Mouse (Mus musculus) bone marrow, adult 2 months (tissue): Measurements from ENCODE around the gene Ctdsp2. TPM values are rescaled to one million over a fixed set of nuclear protein-coding genes. Genes with fewer than 3 reads are reported as not detected.

ENCODE experiments used
- H3K27ac ChIP-seq: fragments of 200-500 bp; 2 replicates; pipeline ENCODE4 v1.5.1; 2012; ENCODE audit warnings: low read depth, mild to moderate bottlenecking, control low read depth, inconsistent platforms, low read length; ENCODE audit not compliant: control insufficient read depth, poor library complexity, insufficient read depth
- H3K4me1 ChIP-seq: fragments of 200-500 bp; 2 replicates; pipeline ENCODE4 v1.6.1; 2011; ENCODE audit warnings: low read length; ENCODE audit not compliant: control insufficient read depth, insufficient read depth
- H3K4me3 ChIP-seq: fragments of 200-500 bp; replicated peaks from 2 replicates; pipeline ENCODE3; 2011; ENCODE audit warnings: mild to moderate bottlenecking, low read depth, low read length, control low read depth; ENCODE audit not compliant: control insufficient read depth
- CTCF ChIP-seq: fragments of 200-500 bp; IDR thresholded peaks from 2 replicates; pipeline ENCODE4 v1.5.1; 2011; ENCODE audit warnings: low read length, control low read depth; ENCODE audit not compliant: control insufficient read depth, insufficient read depth
- POLR2A ChIP-seq: fragments of 200-500 bp; IDR thresholded peaks from 2 replicates; pipeline ENCODE4 v1.6.1; 2011; ENCODE audit warnings: low read depth, mild to moderate bottlenecking, control low read depth, low read length, borderline replicate concordance; ENCODE audit not compliant: control insufficient read depth
- WGBS: fragments of 180-500 bp; shearing (Covaris S2); methylation state at CpG from one replicate; pipeline ENCODE4 v1.1.7; 2018; 5-methylcytosine and 5-hydroxymethylcytosine counted together
- polyA plus RNA-seq: library from polyadenylated mRNA; stranded (reverse); fragments of >200 nt; gene quantifications from 2 replicates; pipeline ENCODE4 v1.2.4, GENCODE M21; 2011; ENCODE audit warnings: low replicate concordance; ENCODE audit not compliant: missing spikeins, insufficient read depth, insufficient read length

Ctdsp2 gene
- polyA plus RNA-seq: 31.5 and 43.9 TPM in 2 replicates

GRCm38 (mm10) chr10:126978277-126978994, at the start of gene Ctdsp2:
Gene Ctdsp2, plus strand, starts transcription at chr10:126978717.
- H3K4me1 ChIP-seq: peaks cover 3% of the 10 kb centered on the region
- H3K4me3 ChIP-seq: peak within 1 kb of the TSS; percentile 75
- under 1% methylated on average over 56 of the region's 56 CpGs for WGBS
- H3K27ac ChIP-seq: peak within 1 kb of the TSS; percentile 90
- TF ChIP-seq POLR2A (no peak), CTCF (no peak)

GRCm38 (mm10) chr10:126928819-126929206, 49.7 kb upstream of the Ctdsp2 start:
- 47% methylated on average over 12 of the region's 12 CpGs for WGBS
- no peaks in the 10 kb centered on the region for H3K4me1 ChIP-seq
- H3K4me3 ChIP-seq: no peak overlapping the region
- TF ChIP-seq CTCF (no peak), POLR2A (no peak)
- no peak overlapping the region for H3K27ac ChIP-seq

DNA sequence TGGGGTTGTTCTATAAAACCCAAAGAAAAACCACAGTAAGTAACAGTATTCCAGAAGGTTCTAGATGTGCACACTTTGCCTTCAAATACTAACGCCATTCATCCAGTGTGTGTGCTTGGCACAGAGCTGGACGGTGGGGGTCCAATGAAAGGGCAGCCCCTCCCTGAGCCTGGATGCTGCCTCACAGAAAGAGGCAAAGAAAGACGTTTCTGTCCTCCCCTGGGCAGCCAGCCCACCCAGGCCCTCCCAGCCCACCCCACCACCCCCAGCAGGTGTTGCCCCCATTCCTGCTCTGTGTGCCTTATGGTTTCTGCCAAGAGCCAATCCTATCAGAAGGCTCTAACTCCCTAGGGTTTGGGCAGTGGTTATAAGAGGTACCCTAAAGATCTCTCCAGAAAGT, 49.0 kb upstream of the Ctdsp2 start:
- TF ChIP-seq CTCF: no peak
- Histone ChIP-seq H3K4me1 (no peaks in the 10 kb centered on the region), H3K4me3 (no peak overlapping the region), H3K27ac (no peak overlapping the region)
- 77% methylated on average over 3 of the region's 3 CpGs for WGBS

DNA sequence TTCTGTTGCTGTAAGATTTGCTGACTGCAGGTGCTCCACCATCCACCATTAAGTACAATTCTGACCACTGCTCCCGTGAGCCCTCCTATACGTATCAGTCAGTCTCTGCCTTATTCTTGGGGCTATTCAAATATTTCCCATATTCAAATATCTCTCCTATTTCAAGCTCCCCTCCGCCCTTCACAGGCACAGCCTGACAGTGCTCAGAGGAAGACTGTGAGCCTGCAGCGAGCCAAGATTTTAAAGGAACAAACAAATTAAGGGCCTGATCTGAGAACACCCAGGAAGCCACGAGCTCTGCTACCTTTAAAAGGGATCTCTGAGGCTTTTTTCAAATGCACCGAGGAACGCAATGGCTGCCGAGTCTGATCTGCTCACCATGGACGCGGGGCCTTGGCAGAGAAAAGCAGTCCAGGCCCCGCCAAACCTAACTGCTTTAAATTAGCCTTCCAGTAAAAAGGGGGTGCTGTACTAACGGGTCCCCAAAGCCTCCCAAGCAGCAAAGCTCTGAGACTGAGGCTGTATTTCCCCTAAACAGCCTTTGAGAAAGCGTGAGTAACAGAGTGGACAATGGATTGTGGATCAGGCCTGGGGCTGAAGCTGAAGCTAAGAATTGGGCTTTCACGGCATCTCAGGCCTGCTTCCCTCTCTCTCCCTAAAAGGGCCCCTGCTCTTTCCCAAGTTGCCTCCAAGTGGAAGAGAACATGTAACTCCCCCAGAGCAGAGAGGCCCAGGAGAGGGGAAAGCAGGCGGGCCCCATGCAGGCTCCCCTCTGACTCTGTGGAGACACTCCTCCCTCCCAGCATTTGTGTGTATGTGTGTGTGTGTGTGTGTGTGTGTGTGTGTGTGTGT, 48.0 kb upstream of the Ctdsp2 start:
- 79% methylated on average over 15 of the region's 15 CpGs for WGBS
- Histone ChIP-seq H3K4me3 (no peak overlapping the region), H3K27ac (no peak overlapping the region), H3K4me1 (no peaks in the 10 kb centered on the region)
- TF ChIP-seq POLR2A: no peak
- TF ChIP-seq CTCF: no peak

- Histone ChIP-seq H3K4me3 (no peak overlapping the region), H3K4me1 (no peaks in the 10 kb centered on the region), H3K27ac (no peak overlapping the region)
- WGBS: 86% methylated on average over 8 of the region's 8 CpGs
- no peak for TF ChIP-seq CTCF
These were observed 47.3 kb upstream of the Ctdsp2 start for GRCm38 (mm10) chr10:126931123-126931759.

- Histone ChIP-seq H3K4me3 (no peak overlapping the region), H3K27ac (no peak overlapping the region), H3K4me1 (no peaks in the 10 kb centered on the region)
- TF ChIP-seq POLR2A: no peak
- TF ChIP-seq CTCF: no peak
These were observed 46.8 kb upstream of the Ctdsp2 start for GRCm38 (mm10) chr10:126931760-126932139.

DNA sequence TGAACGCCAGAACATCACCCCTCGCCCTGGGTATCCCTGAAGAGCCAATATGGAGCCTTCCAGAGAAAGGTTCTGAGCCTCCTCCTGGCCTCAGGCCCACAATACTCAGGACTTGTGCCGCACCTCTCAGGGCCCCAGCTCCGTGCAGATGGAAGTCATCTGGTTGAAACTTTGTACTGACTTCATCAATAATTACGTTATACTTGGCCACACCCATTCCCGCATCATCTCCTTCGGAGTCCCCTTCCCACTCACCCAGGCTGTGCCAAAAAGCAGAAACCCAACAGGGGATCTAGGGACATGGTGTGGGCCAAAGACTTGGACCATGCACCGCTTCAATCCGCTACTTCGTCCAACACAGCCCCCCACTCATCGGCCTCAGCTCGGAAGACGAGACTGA, 44.0 kb upstream of the Ctdsp2 start:
- WGBS: 88% methylated on average over 13 of the region's 13 CpGs
- TF ChIP-seq POLR2A: no peak
- TF ChIP-seq CTCF: no peak
- Histone ChIP-seq H3K27ac (no peak overlapping the region), H3K4me3 (no peak overlapping the region), H3K4me1 (no peaks in the 10 kb centered on the region)

DNA sequence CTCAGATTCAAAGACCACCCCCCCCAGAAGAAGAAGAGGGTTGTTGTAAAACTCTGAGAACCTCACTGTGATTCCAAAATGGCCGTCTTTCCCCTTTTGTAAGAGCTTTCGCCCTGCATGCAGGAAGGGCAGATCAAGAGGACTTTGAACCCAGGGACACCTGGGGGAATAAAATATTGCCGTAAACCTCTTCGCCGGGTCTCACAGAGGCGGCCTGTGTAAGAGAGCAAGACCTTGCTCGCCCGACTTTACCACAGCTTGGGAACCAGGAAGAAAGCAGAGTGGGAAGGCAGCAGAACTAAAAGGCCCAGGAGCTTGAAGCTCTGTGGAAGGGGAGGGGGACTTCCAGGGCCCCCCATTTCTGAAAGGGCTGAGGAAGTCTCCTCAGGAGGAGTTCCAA, 43.4 kb upstream of the Ctdsp2 start:
- no peak overlapping the region for H3K4me3 ChIP-seq
- H3K27ac ChIP-seq: no peak overlapping the region
- H3K4me1 ChIP-seq: no peaks in the 10 kb centered on the region
- WGBS: 69% methylated on average over 8 of the region's 8 CpGs
- TF ChIP-seq CTCF: no peak
- TF ChIP-seq POLR2A: no peak
